Mouse (Mus musculus): ENCODE data around the gene Cfap65.

Cfap65 gene

GRCm38 (mm10) chr1:74882055-74882734 is 53.2 kb downstream of the Cfap65 start:
- DNase-seq: no peak

- peak; percentile 54 to 61 for DNase-seq
These were observed 54.5 kb downstream of the Cfap65 start for GRCm38 (mm10) chr1:74880785-74881360.

GRCm38 (mm10) chr1:74877199-74877598 is 58.2 kb downstream of the Cfap65 start:
- DNase-seq: no peak

GRCm38 (mm10) chr1:74872218-74872617 is 63.2 kb downstream of the Cfap65 start:
- no peak for DNase-seq

DNA sequence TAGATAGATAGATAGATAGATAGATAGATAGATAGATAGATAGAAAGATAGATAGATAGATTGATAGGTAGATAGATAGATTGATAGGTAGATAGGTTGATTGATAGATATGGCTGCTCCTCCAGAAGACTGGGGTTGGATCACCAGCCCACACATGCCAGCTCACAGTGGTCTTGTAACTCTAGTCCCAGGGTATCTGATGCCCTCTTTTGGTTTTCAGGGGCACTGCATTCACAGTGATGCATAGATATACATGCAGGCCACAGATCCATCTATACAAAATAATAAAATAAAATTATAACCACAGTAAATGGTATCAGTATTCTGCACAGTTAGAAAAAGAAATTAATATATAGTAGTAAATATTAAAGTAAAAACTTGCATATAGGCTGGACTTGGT is 73.6 kb downstream of the Cfap65 start:
- no peak for DNase-seq

DNA sequence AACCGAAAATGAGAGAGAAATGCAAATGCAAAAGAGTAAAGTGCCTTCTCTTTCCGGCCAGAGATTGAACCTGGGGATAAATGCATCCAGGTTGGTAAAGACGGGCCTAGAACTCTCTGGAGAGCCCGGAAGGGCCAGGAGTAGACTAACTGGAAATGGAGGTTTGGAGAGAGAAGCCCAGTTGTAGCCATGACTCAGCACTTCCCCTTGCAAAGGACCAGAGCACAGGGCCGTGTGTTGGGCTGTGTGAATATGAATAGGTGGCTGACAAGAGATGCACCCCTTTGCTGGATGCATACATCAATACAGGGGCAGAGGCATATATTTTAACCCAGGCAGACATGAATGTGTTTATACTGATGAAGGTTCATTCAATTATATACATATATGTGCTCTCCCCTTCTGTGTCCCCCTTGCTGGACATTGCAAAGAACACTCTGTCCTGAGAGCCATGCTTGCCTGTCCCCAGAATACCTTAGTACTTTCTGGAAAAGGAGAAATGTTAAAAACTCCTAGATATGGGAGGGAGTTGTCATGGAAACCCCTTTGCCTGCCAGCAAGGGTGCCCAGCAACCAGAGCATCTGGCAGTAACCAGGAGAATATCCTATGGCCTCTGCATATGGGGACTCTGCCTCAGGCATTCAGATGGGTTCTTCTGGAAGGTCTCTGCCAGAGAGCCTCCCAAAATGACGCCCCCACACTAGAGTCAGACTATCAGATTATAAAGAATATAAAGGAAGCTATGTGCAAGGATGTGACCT is 76.0 kb downstream of the Cfap65 start:
- no peak for DNase-seq

DNA sequence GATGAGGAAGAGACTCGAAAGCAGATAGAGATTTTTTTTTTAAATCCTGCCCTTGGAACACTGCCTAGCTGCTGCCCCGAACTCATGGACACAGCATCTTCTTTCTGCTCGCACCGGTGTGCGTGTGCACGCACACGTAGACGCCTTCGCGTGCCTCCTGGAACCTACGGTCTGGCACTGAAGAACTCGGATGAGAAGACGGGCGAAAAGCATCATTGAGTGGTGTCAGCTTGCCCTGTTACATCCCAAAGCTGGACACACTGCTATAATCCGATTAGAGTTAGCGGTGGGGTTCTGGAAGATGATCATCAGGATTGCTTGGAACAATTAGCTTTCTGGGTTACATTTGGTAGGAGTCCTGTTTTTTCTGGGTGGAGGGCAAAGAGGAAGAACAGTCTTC is 76.6 kb downstream of the Cfap65 start:
- DNase-seq: no peak

GRCm38 (mm10) chr1:74858171-74858719 is 77.2 kb downstream of the Cfap65 start:
- DNase-seq: peak; percentile 27 to 42

GRCm38 (mm10) chr1:74857677-74858076 is 77.7 kb downstream of the Cfap65 start:
- DNase-seq: no peak

DNA sequence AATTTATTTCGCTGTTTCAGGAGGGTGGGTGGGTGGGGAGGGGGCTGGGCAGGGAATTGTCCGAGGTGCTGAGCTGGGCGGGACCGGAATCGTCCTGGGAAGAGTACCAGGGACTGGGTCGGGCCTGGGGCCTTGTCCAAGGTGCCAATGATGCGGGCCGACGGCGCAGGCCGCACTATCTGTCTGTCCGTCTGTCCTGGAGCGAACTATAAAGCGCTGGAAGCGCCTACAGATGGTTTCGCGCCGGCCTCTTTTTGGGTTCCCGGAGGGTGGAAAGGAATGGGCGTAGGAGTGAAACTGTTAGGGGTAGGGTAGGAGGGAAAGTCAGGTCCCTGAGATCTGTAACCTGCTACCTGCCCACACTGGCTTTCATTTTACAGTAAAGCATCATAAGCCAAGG is 78.2 kb downstream of the Cfap65 start:
- DNase-seq: no peak

- DNase-seq: no peak
These were observed 78.6 kb downstream of the Cfap65 start for GRCm38 (mm10) chr1:74856791-74857190.

GRCm38 (mm10) chr1:74856439-74856720 is 79.0 kb downstream of the Cfap65 start:
- no peak for DNase-seq

DNA sequence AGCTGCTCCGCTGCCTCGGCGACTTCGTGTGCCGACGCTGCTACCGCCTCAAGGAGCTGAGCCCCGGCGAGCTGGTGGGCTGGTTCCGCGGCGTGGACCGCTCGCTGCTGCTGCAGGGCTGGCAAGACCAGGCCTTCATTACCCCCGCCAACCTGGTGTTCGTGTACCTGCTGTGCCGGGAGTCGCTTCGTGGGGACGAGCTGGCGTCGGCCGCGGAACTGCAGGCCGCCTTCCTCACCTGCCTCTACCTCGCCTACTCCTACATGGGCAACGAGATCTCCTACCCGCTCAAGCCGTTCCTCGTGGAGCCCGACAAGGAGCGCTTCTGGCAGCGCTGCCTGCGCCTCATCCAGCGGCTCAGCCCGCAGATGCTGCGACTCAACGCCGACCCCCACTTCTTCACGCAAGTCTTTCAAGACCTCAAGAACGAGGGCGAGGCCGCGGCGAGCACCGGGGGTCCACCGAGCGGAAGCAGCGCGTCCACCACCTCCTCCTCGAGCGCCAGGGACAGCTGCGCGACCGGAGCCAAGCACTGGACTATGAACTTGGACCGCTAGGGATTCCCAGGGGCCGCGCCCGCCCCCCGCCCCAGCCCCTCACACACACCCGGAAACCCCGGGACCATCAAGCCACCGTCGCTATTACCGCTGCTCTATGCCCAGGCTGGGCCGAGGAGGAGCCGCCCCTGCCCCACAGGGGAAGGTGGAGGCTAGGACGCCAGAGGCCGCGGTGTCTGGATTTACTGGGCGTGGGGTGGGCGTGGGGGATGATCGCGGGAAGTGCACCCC is 79.6 kb downstream of the Cfap65 start:
- DNase-seq: no peak

DNA sequence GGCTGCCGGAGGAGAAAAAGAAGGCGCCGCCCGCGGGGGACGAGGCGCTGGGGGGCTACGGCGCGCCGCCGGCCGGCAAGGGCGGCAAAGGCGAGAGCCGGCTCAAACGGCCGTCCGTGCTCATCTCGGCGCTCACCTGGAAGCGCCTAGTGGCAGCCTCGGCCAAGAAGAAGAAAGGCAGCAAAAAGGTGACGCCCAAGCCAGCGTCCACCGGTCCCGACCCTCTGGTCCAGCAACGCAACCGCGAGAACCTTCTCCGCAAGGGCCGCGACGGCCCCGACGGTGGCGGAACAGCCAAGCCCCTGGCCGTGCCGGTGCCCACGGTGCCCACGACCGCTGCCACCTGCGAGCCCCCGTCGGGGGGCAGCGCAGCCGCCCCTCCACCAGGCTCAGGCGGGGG is 80.2 kb downstream of the Cfap65 start:
- no peak for DNase-seq

DNA sequence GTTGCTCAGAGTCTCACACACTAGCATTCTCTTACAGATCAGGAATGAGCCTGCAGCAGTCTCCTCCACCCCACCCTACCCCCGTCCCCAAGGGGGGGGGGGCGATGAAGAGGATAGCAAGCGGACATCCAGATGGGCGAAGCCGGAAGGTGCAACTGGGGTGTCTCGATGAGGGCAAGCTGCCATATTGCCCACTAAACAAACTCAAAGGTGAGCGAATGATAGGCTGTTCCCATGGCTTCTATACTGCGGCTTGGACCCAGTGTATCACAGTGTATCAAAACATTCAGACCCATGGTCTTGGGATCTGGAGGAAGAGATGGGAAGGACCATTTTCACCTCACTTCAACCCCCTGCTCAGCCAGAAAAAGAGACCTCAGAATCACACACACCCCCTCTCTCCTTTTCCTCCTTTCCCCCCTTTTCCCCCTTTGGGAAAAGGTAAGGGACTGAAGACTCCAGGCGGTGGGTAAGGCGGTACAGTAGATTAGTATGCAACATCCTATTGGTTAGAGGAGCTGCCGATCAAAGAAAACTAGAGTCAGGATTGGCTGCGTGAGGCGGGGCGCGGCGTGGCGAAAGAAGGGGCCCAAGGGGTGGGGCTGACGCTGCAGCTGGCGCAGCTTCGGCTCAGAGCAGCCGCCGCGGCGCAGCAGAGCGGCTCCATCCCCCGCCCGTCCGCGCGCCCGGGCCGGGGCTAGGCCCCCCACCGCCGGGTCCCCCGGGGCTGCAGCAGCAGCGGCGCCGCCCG is 80.9 kb downstream of the Cfap65 start, which contains the start of gene Cdk5r2:
Gene Cdk5r2, plus strand, starts transcription at position 629 of the 751 bp plus-strand sequence.
- peak; percentile 81 to 83 for DNase-seq
